Mouse (Mus musculus) spleen, adult 2 months (tissue): ENCODE results near the gene Hoxa3. TPM values are rescaled to one million over a fixed set of nuclear protein-coding genes. Genes with fewer than 3 reads are reported as not detected.

Source experiments
- DNase-seq, 2 experiments: peaks; one replicate each; pipeline versions ENCODE4 v3.0.0 to v3.0.0-alpha.2; 2012 to 2021; ENCODE audit warnings: low spot score in 2 of 2, low read depth in 1 of 2
- H3K27ac ChIP-seq: fragments of 200-500 bp; 2 replicates; pipeline ENCODE4 v1.5.1; 2012; ENCODE audit warnings: low read length, inconsistent platforms; ENCODE audit not compliant: insufficient read depth
- H3K27me3 ChIP-seq: fragments of 200-500 bp; 2 replicates; pipeline ENCODE4 v1.6.1; 2012; ENCODE audit warnings: mild to moderate bottlenecking, moderate library complexity, low read length, inconsistent platforms; ENCODE audit not compliant: control insufficient read depth, insufficient read depth
- H3K36me3 ChIP-seq: fragments of 200-500 bp; 2 replicates; pipeline ENCODE4 v1.6.1; 2012; ENCODE audit warnings: mild to moderate bottlenecking, low read length, inconsistent platforms; ENCODE audit not compliant: control insufficient read depth, insufficient read depth
- H3K4me1 ChIP-seq: fragments of 200-500 bp; 2 replicates; pipeline ENCODE4 v1.6.1; 2011; ENCODE audit warnings: inconsistent platforms; ENCODE audit not compliant: control insufficient read depth, insufficient read depth, insufficient read length
- H3K4me3 ChIP-seq: fragments of 200-500 bp; 2 replicates; pipeline ENCODE4 v1.5.1; 2011; ENCODE audit warnings: mild to moderate bottlenecking, inconsistent platforms; ENCODE audit not compliant: insufficient read depth, insufficient read length; ENCODE audit errors: extremely low read depth
- CTCF ChIP-seq: fragments of 200-500 bp; IDR thresholded peaks from 2 replicates; pipeline ENCODE4 v1.5.1; 2011; ENCODE audit warnings: mild to moderate bottlenecking, inconsistent platforms; ENCODE audit not compliant: insufficient read depth, insufficient read length, insufficient replicate concordance; ENCODE audit errors: extremely low read depth
- POLR2A ChIP-seq: fragments of 200-500 bp; IDR thresholded peaks from 2 replicates; pipeline ENCODE4 v1.6.1; 2011; ENCODE audit warnings: low read depth, low read length, inconsistent platforms
- whole genome bisulfite sequencing: fragments of 180-500 bp; shearing (Covaris S2); methylation state at CpG from one replicate; pipeline ENCODE4 v1.1.7; 2018; 5-methylcytosine and 5-hydroxymethylcytosine counted together
- polyA plus RNA-seq: library from polyadenylated mRNA; depleted of rRNA; stranded (reverse); fragments of >200 nt; gene quantifications from 2 replicates; pipeline ENCODE4 v1.2.3, GENCODE M21; 2012

Hoxa3 gene
- polyA plus RNA-seq, 1 experiment, result 1.4 TPM

- Histone ChIP-seq H3K4me3 (no peak overlapping the region), H3K36me3 (no peaks in the 10 kb centered on the region), H3K27me3 (peaks cover 54% of the 10 kb centered on the region), H3K4me1 (peaks cover 15% of the 10 kb centered on the region; the same call in 1 of the 2 replicates), H3K27ac (no peak overlapping the region)
- DNase-seq, result no peak
- 10% methylated on average over 26 of the region's 26 CpGs for WGBS
- TF ChIP-seq CTCF (no peak), POLR2A (no peak)
These were observed 13.6 kb upstream of the Hoxa3 start for GRCm38 (mm10) chr6:52226569-52227257.

DNA sequence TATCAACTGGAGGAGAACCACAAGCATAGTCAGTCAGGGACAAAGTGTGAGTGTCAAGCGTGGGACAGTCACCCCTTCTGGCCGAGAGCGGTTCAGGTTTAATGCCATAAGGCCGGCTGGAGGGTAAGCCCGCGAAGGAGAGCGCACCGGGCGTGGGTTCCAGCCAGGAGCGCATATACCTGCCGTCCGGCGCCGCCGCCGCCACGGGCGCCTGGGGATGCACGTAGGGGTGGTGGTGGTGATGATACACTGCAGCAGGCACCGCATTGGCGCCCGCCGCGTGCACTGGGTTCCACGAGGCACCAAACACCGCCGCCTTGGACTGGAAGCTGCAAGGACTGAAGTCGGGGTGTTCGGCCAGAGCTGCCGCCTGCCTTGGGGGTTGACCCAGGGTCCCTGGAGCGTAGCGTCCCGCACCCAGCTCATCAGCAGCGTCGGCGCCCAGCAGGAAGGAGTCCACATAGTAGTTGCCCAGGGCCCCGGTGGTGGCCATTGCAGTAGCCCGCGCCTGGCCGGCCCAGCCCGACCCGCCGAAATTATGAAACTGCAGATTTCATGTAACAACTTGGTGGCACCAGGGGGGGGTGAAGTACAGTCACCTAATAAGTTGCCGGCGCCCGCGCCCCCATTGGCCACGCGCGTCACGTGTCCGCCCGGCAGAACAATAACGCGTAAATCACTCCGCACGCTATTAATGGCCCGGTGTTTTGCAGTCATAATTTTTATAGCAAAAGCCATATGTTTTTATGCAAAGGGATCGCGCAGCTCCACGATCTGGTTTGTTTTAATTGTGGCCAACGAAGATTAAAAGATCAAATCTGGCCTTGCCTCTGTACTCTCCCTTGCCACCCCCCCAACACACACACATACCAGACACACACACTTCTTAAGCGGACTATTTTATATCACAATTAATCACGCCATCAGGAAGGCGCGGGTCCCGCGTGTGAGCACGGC is 12.8 kb upstream of the Hoxa3 start:
- TF ChIP-seq CTCF (no peak), POLR2A (no peak)
- Histone ChIP-seq H3K36me3 (no peaks in the 10 kb centered on the region), H3K4me1 (peaks cover 15% of the 10 kb centered on the region; the same call in 1 of the 2 replicates), H3K27me3 (peaks cover 56% of the 10 kb centered on the region), H3K4me3 (peak overlapping the region; percentile 2; the same call in 1 of the 2 replicates), H3K27ac (no peak overlapping the region)
- under 1% methylated on average over 69 of the region's 69 CpGs for WGBS
- DNase-seq, result no peak

GRCm38 (mm10) chr6:52224895-52225611 is 11.9 kb upstream of the Hoxa3 start:
- Histone ChIP-seq H3K36me3 (no peaks in the 10 kb centered on the region), H3K4me1 (peaks cover 14% of the 10 kb centered on the region; the same call in 1 of the 2 replicates), H3K27ac (no peak overlapping the region), H3K4me3 (peak overlapping the region; percentile 2; the same call in 1 of the 2 replicates), H3K27me3 (peaks cover 53% of the 10 kb centered on the region)
- DNase-seq, result no peak
- under 1% methylated on average over 36 of the region's 36 CpGs for WGBS
- TF ChIP-seq CTCF (no peak), POLR2A (no peak)

DNA sequence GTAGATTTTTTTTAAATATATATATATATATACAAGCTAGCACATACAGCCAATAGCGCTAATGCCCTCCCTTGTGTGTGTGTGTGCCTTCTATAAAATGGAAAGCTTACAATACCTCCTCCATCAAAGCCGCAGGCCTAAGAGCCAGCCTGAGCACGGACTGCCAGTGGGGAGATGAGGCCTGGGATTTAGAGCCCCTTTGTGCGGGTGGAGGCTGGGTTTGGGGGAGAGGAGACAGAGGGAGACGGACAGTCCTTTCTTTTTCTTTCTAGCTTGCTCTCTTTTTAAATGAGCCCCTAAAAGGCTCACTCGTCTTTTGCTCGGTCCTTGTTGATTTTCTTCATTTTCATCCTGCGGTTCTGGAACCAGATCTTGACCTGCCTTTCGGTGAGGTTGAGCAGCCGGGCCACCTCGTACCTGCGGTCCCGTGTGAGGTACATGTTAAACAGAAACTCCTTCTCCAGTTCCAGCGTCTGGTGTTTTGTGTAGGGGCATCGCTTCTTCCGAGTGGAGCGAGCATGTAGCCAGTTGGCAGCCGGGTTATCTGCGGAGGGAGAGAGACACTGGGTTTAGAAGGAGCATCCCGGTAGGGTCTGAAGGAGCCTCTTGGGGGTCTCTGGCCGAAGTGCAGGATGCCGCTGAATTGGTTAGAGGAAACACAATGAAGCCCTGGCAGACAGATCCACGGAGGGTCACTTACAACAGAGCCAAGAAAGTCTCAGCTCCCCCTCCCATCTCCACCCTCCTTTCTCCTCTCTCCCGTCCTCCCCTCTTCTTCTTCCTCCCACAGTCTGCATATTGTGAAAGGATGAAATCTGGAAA is 11.0 kb upstream of the Hoxa3 start:
- DNase-seq, result no peak
- Histone ChIP-seq H3K27ac (no peak overlapping the region), H3K4me3 (no peak overlapping the region), H3K4me1 (peaks cover 7% of the 10 kb centered on the region; the same call in 1 of the 2 replicates), H3K27me3 (peaks cover 51% of the 10 kb centered on the region), H3K36me3 (no peaks in the 10 kb centered on the region)
- WGBS, result 8% methylated on average over 24 of the region's 24 CpGs
- TF ChIP-seq POLR2A (no peak), CTCF (no peak)

GRCm38 (mm10) chr6:52222729-52223128 is 9.6 kb upstream of the Hoxa3 start:
- Histone ChIP-seq H3K27ac (no peak overlapping the region), H3K4me3 (no peak overlapping the region), H3K4me1 (peaks cover 7% of the 10 kb centered on the region), H3K36me3 (no peaks in the 10 kb centered on the region), H3K27me3 (peaks cover 57% of the 10 kb centered on the region)
- no peak for TF ChIP-seq POLR2A
- TF ChIP-seq CTCF, result no peak
- 35% methylated on average over 13 of the region's 13 CpGs for WGBS
- no peak for DNase-seq
